Mouse (Mus musculus) midbrain, embryonic 13.5 days (tissue): ENCODE results near the gene Best2. TPM values are rescaled to one million over a fixed set of nuclear protein-coding genes. Genes with fewer than 3 reads are reported as not detected.

Experiments used
- ATAC-seq: fragments of 200-750 bp; cut with Nextera tagmentation; 2 replicates; pipeline ENCODE4 v1.8.0; 2017; ENCODE audit warnings: mild to moderate bottlenecking, moderate TSS enrichment, moderate library complexity
- H3K27ac ChIP-seq: fragments of 300-500 bp; sonication (generic); 2 replicates; pipeline ENCODE4 v1.5.1; 2015; ENCODE audit warnings: inconsistent platforms, mild to moderate bottlenecking, moderate library complexity
- H3K27me3 ChIP-seq: fragments of 300-500 bp; sonication (generic); 2 replicates; pipeline ENCODE4 v1.6.1; 2015; ENCODE audit warnings: mild to moderate bottlenecking, inconsistent platforms
- H3K36me3 ChIP-seq: fragments of 300-500 bp; sonication (generic); 2 replicates; pipeline ENCODE4 v1.6.1; 2015; ENCODE audit warnings: mild to moderate bottlenecking, inconsistent platforms
- H3K4me1 ChIP-seq: fragments of 300-500 bp; sonication (generic); replicated peaks from 2 replicates; pipeline ENCODE4 v1.6.1; 2015; ENCODE audit warnings: inconsistent platforms
- H3K4me2 ChIP-seq: fragments of 300-500 bp; sonication (generic); replicated peaks from 2 replicates; pipeline ENCODE4 v1.6.1; 2015; ENCODE audit warnings: moderate library complexity, mild to moderate bottlenecking, inconsistent platforms
- H3K4me3 ChIP-seq: fragments of 300-500 bp; sonication (generic); replicated peaks from 2 replicates; pipeline ENCODE4 v1.5.1; 2015; ENCODE audit warnings: mild to moderate bottlenecking, inconsistent platforms
- H3K9ac ChIP-seq: fragments of 300-500 bp; sonication (generic); replicated peaks from 2 replicates; pipeline ENCODE4 v1.6.1; 2015; ENCODE audit warnings: mild to moderate bottlenecking, inconsistent platforms
- H3K9me3 ChIP-seq: fragments of 300-500 bp; sonication (generic); 2 replicates; pipeline ENCODE4 v1.6.1; 2016; ENCODE audit warnings: mild to moderate bottlenecking, inconsistent platforms
- WGBS: fragments of 180-500 bp; shearing (Covaris S2); methylation state at CpG from one replicate; pipeline ENCODE4 v1.1.7; 2015; 5-methylcytosine and 5-hydroxymethylcytosine counted together
- polyA plus RNA-seq: library from polyadenylated mRNA; unstranded; fragments of >200 nt; fragmentation: Nextera tagmentation; extraction: Ambion mirVana; gene quantifications from 2 replicates; pipeline ENCODE4 v1.2.1, GENCODE M21; 2015

Gene Best2
- polyA plus RNA-seq, 1 experiment from 2014 or later, result not detected

DNA sequence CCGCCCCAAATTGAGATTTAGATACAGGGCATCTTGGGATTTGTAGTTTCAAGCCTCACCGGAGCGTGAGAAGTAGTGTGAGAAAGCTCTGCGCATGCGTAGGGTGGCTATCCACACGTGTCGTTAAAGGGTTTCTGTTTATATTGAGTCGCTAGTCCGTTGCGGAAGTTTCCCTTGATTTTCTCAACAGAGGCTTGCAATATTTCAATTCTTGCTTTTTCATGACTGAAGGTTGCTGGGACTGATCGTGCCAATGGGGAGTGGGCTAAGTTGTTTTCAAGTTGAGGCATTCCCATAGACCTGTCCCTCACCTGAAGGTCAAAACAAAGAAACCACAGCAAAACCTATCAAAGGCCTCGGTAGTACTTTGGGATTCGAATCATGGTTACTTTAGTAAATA, 20.4 kb upstream of the Best2 start:
- Histone ChIP-seq H3K9me3 (no peaks in the 10 kb centered on the region), H3K9ac (no peak overlapping the region), H3K27me3 (no peaks in the 10 kb centered on the region), H3K36me3 (peaks cover 35% of the 10 kb centered on the region), H3K27ac (no peak overlapping the region), H3K4me3 (peak overlapping the region; percentile 83), H3K4me2 (peak overlapping the region; percentile 80), H3K4me1 (peaks cover 36% of the 10 kb centered on the region)
- ATAC-seq, result no peak
- 3% methylated on average over 13 of the region's 13 CpGs for WGBS

DNA sequence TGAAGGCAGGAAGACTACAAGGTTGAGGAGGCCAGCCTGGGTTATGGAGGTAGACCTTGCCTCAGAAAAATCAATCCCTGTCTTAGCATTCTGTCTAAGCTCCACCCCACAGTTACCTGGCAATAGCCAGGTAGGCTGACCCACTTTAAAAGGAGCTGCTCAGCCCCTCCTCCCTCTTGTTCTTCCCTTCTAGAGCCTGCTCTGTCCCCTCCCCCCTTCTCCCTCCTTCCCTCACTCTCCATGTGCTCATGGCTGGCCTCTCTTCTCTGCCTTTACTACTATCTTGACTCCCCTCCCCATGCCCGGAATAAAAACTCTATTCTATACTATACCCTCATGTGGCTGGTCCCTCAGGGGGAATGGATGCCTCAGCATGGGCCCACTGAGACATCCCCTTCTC, 19.5 kb upstream of the Best2 start:
- no peak for ATAC-seq
- Histone ChIP-seq H3K4me2 (no peak overlapping the region), H3K36me3 (peaks cover 40% of the 10 kb centered on the region), H3K9ac (no peak overlapping the region), H3K27ac (no peak overlapping the region), H3K9me3 (no peaks in the 10 kb centered on the region), H3K4me1 (peaks cover 34% of the 10 kb centered on the region), H3K4me3 (no peak overlapping the region), H3K27me3 (no peaks in the 10 kb centered on the region)
- WGBS, result 70% methylated on average over 1 of the region's 1 CpGs

DNA sequence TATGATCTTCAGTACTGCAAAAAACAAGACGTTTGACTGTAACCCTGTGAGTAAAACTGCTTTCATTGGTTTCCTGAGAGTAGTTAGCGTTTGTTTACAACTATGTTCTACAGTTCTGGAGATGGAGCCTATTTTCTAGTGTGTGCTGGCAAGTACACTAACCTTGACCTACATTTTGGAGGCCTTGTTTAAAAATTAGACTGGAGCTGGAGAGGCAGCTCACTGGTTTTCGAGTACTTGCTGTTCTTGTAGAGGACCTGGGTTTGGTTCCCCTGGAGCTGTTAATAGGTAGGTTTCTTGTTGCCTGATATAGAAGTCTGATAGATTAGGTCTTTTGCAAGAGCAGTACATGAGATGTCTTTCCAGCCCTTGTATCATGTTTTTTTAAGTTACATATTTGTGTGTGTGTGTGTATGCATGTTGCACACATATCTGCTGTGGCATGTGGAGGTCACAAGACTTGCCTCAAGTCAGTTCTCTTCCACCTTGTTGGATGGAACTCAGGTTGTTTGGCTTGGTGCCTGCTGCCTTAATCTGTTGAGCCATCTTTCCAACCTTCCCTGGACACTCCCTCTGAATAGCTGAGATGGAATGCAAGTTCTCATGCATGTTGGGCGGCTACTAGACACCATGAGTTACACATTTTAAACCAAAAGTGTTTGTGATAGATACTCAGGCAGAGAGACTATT, 18.4 kb upstream of the Best2 start:
- Histone ChIP-seq H3K27ac (no peak overlapping the region), H3K9ac (no peak overlapping the region), H3K4me1 (peaks cover 34% of the 10 kb centered on the region), H3K4me2 (no peak overlapping the region), H3K9me3 (no peaks in the 10 kb centered on the region), H3K4me3 (no peak overlapping the region), H3K36me3 (peaks cover 40% of the 10 kb centered on the region), H3K27me3 (no peaks in the 10 kb centered on the region)
- ATAC-seq, result no peak
- 92% methylated on average over 4 of the region's 4 CpGs for WGBS

DNA sequence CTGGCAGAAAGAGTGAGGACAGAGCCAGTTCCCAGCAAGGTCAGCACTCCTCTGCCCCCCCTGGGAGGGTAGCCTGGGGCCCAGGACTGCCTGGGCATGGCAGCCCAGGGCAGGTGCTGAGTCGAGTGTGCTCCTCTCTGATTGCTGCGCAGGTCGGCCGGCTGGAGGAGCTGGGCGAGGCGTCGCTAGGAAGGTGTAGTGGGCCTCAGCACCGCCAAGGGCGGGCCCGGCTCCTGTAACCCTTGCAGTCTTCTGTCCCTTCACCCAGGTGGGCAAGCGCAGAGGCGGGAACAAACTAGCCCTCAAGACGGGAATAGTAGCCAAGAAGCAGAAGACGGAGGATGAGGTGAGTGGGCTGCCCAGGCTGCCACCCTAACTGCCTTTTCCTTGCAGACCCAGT, 14.9 kb upstream of the Best2 start:
- WGBS, result 91% methylated on average over 14 of the region's 14 CpGs
- Histone ChIP-seq H3K27ac (no peak overlapping the region), H3K36me3 (peaks cover 40% of the 10 kb centered on the region), H3K27me3 (no peaks in the 10 kb centered on the region), H3K4me2 (peak overlapping the region; percentile 92), H3K4me1 (peaks cover 32% of the 10 kb centered on the region), H3K9ac (peak overlapping the region; percentile 99), H3K4me3 (peak overlapping the region; percentile 99; the same call in 1 of the 2 replicates), H3K9me3 (no peaks in the 10 kb centered on the region)
- ATAC-seq, result no peak

DNA sequence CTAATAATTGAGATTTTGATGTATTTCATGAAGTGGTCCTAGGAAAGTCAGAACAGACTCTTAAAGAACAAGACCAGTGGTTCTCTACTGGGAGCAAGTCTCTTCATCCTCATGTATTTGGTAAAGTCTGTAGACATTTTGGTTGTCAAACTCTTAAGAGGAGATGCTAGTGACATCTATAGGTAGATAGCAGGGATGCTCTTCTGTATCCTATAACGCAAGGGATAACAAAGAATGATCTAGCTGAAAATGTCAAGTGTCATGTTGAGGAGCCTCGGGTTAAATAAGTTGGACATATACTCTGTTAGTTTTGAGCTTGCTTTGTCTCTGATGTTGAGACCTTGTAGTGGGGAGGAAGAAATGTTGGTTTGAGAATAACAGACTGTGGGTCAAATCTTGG, 13.6 kb upstream of the Best2 start:
- Histone ChIP-seq H3K4me3 (peak overlapping the region; percentile 99), H3K27me3 (no peaks in the 10 kb centered on the region), H3K4me2 (peak overlapping the region; percentile 92), H3K27ac (no peak overlapping the region), H3K36me3 (peaks cover 44% of the 10 kb centered on the region), H3K9ac (peak overlapping the region; percentile 99), H3K4me1 (peaks cover 40% of the 10 kb centered on the region), H3K9me3 (no peaks in the 10 kb centered on the region)
- 27% methylated on average over 2 of the region's 2 CpGs for whole genome bisulfite sequencing
- no peak for ATAC-seq

DNA sequence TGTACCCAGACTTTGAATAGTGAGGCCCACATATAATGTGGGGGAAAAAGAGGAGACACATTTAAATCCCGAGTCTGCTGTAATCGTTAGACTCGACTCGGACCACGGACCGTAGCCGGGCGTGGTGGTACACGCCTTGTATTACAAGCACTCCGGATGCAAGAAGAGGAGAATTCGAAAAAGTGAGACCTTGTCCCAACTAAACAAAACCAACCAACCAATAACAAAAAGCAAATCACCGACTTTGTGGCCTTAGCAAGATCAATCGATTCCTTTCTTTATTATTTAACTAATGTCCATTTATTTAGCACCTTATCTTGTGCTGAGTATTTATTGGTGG, 13.2 kb upstream of the Best2 start:
- H3K4me2 ChIP-seq, result peak overlapping the region; percentile 92
- 1% methylated on average over 13 of the region's 13 CpGs for WGBS
- H3K4me1 ChIP-seq, result peaks cover 40% of the 10 kb centered on the region
- peaks cover 43% of the 10 kb centered on the region for H3K36me3 ChIP-seq
- H3K27me3 ChIP-seq, result no peaks in the 10 kb centered on the region
- H3K27ac ChIP-seq, result peak overlapping the region; percentile 89
- H3K9me3 ChIP-seq, result no peaks in the 10 kb centered on the region
- peak overlapping the region; percentile 99 for H3K4me3 ChIP-seq
- no peak for ATAC-seq
- peak overlapping the region; percentile 99 for H3K9ac ChIP-seq

DNA sequence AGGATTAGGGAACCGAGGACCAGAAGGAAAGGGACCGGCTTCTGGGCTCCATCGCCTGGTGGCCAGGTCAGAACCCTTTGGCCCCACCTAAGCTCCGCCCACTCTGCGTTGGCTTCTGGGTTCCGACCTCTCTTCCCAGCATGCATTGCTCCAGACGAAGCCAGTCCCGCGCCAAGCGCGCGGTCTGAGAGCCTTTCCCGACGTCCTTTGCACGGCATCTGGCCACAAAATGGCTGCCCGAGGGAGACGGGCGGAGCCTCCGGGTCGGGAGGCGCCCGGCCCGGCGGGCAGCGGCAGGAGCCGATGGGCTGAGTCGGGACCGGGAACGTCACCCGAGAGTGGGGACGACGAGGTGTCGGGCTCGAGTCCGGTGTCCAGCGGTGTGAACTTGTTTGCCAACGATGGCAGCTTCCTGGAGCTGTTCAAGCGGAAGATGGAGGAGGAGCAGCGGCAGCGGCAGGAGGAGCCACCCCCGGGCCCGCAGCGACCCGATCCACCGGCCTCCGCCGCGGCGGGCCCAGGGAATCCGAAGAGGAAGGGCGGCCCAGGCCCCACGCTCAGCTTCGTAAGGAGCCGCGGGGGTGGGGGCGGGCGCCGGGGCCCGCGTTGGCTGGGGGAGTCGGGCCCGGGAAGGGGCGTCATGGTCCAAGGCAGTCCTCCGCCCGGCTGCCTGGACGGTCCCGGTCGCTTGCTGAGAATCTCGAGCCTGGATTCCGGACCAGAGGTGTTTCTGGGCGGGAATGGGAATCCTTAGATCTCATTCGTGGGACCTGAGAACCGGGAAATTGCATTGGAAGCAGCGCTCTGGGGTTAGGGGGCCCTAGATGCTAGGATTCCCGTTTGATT, 12.6 kb upstream of the Best2 start, which contains the start of gene Trir:
Gene Trir (plus strand): TSS at position 154 of the 846 bp plus-strand sequence.
- H3K9me3 ChIP-seq, result no peaks in the 10 kb centered on the region
- H3K27me3 ChIP-seq, result no peaks in the 10 kb centered on the region
- peak within 1 kb of the TSS; percentile 92 for H3K4me2 ChIP-seq
- H3K27ac ChIP-seq, result peak within 1 kb of the TSS; percentile 89
- under 1% methylated on average over 74 of the region's 75 CpGs for WGBS
- peak within 1 kb of the TSS; percentile 99 for H3K9ac ChIP-seq
- peaks cover 40% of the 10 kb centered on the region for H3K4me1 ChIP-seq
- peak within 1 kb of the TSS; percentile 99 for H3K4me3 ChIP-seq
- ATAC-seq, result peak; percentile 75
- peaks cover 43% of the 10 kb centered on the region for H3K36me3 ChIP-seq

DNA sequence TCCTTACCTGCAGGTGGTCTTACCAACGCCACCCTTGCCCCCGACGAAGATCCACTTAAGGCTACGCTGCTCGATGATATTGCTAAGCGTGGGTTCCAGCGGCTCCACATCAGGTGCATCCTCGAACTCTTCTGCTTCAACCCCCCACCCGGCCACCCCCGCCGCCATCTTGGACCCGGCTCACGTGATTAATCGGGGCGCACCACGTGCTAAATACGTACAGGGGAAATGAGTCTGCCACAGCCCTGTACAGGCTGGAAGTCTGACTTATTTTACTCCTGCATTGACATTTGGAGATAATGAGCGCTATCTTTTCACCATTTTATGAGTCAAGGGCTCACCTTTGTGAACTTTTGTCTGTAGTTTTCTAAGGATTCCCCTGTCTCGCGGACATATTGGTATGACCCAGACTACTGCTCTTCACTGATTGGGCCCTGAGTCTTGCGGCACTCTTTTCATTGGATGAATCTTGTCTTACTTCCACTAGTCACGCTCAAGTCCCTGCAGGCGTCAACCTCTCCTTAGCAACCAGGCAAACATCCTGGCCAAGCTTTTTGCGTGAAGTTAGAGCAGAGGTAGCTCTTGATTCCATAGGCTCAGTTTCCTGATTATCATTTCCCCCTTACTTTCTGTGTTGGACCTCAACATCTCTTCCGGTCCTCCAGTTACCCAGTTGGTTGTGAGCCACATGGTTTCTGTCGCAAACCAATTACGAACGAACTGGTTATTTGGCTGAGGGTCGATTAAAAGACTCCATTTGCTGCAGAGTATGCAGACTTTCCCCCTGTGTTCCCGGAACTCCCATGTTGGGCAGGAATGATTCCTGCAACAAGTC, 11.0 kb upstream of the Best2 start, which contains the start of gene Asna1:
Gene Asna1 (minus strand): TSS at position 184 of the 835 bp plus-strand sequence.
- H3K4me1 ChIP-seq, result peaks cover 43% of the 10 kb centered on the region
- peak within 1 kb of the TSS; percentile 94 for H3K4me3 ChIP-seq
- peak within 1 kb of the TSS; percentile 92 for H3K4me2 ChIP-seq
- WGBS, result 7% methylated on average over 30 of the region's 30 CpGs
- ATAC-seq, result peak; percentile 87
- peak within 1 kb of the TSS; percentile 89 for H3K27ac ChIP-seq
- peaks cover 45% of the 10 kb centered on the region for H3K36me3 ChIP-seq
- peak within 1 kb of the TSS; percentile 85 for H3K9ac ChIP-seq
- no peaks in the 10 kb centered on the region for H3K9me3 ChIP-seq
- no peaks in the 10 kb centered on the region for H3K27me3 ChIP-seq

DNA sequence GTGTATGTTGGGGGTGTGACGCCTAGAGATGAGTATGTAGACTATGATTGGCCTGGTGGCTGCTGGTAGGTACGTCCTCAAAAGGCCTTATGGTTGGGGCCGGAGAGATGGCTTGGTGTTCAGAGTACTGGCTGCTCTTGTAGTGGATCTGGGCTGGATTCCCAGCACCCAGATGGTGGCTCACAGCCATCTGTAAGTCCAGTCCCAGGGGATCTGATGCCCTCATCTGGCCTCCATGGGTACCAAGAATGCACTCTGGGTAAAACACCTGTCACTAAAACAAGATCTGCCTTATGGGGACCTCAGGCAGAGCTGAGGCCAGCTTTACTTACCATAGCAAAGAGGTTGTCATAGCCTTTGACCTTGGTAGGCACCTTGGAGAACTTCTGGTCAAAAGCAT, 9.5 kb upstream of the Best2 start:
- H3K9me3 ChIP-seq, result no peaks in the 10 kb centered on the region
- peaks cover 49% of the 10 kb centered on the region for H3K36me3 ChIP-seq
- ATAC-seq, result no peak
- H3K9ac ChIP-seq, result no peak overlapping the region
- WGBS, result 96% methylated on average over 3 of the region's 3 CpGs
- peaks cover 37% of the 10 kb centered on the region for H3K4me1 ChIP-seq
- peak overlapping the region; percentile 94 for H3K4me3 ChIP-seq
- H3K27me3 ChIP-seq, result no peaks in the 10 kb centered on the region
- H3K4me2 ChIP-seq, result peak overlapping the region; percentile 92
- H3K27ac ChIP-seq, result no peak overlapping the region

DNA sequence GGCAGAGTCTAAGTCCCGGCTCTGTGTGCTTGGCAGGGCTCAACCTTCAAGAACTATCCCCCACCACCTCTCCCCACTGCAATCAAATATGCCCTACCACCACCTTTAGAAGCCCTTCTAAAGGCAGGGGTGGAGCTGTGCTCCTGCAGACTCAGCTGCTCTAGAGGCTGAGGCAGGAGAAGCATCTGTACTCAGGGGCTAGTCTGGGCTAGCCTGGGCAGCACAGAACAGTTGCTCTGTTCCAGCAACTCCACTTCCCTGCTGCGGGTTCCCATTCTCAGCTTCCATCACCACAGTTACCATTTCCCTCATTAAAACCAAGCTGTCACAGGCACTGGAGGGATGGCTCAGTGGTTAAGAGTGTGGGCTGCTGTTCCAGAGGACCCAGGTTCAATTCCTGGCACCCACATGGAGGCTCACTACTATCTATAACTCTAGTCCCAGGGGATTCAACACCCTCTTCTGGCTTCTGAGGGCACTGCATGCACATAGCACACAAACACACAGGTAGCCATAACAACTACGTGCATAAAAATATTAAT, 7.3 kb upstream of the Best2 start:
- peaks cover 69% of the 10 kb centered on the region for H3K36me3 ChIP-seq
- WGBS, result 100% methylated on average over 3 of the region's 3 CpGs
- ATAC-seq, result no peak

DNA sequence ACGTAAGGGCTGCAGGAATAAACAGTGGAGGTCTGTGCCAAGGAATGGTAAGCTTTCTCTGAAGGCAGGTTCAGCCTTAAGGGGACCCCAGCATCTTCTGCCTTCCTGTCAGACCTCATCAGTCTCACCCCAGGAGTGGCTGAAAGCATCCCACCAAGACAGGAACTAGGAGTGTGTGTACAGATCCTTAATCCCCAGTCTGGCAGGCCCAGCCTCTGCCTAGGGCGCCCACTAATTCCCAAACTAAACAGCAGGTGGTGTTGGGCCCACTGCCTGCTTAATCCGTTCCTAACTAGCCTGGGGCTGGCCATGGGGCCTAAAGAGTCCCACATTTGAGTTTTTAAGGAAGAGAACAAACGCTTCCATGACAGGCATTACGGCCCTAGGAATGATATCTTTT, 2.9 kb upstream of the Best2 start:
- Histone ChIP-seq H3K9ac (no peak overlapping the region), H3K36me3 (peaks cover 54% of the 10 kb centered on the region), H3K9me3 (no peaks in the 10 kb centered on the region), H3K4me2 (no peak overlapping the region), H3K4me1 (peaks cover 14% of the 10 kb centered on the region; the same call in 1 of the 2 replicates), H3K4me3 (no peak overlapping the region), H3K27ac (no peak overlapping the region; the same call in 1 of the 2 replicates), H3K27me3 (peaks cover 27% of the 10 kb centered on the region)
- 0 out of 2 replicates have a peak, but pooled peaks have one; percentile 15 for ATAC-seq
- 26% methylated on average over 5 of the region's 5 CpGs for WGBS

More for the DNA sequence above, 7.3 kb upstream of the Best2 start:
- Histone ChIP-seq H3K4me1 (peaks cover 29% of the 10 kb centered on the region), H3K4me3 (no peak overlapping the region), H3K4me2 (no peak overlapping the region), H3K27ac (no peak overlapping the region), H3K9ac (no peak overlapping the region), H3K9me3 (no peaks in the 10 kb centered on the region), H3K27me3 (no peaks in the 10 kb centered on the region)
